Mouse (Mus musculus) heart, postnatal 25 days (tissue): ENCODE results near the gene Carhsp1. TPM values are rescaled to one million over a fixed set of nuclear protein-coding genes. Genes with fewer than 3 reads are reported as not detected.

Source experiments
- DNase-seq: peaks from one replicate; pipeline ENCODE4 v3.0.0; 2022; ENCODE audit warnings: low spot score
- intact Hi-C: fragments of 180-260 bp; cut with DNase I; formaldehyde crosslinking; loops from one replicate; pipeline ENCODE4 v1.15.1; 2025
- total RNA-seq, 2 experiments: library from RNA; stranded (reverse); gene quantifications; 2 replicates each; pipeline ENCODE4 v1.2.3; 2021

Gene Carhsp1
- total RNA-seq, 2 experiments from 2014 or later = 17.6 to 20.9 TPM

GRCm38 (mm10) chr16:8650007-8650406, 21.9 kb downstream of the Carhsp1 start:
- DNase-seq = no peak
- intact Hi-C loops = no loop called here

DNA sequence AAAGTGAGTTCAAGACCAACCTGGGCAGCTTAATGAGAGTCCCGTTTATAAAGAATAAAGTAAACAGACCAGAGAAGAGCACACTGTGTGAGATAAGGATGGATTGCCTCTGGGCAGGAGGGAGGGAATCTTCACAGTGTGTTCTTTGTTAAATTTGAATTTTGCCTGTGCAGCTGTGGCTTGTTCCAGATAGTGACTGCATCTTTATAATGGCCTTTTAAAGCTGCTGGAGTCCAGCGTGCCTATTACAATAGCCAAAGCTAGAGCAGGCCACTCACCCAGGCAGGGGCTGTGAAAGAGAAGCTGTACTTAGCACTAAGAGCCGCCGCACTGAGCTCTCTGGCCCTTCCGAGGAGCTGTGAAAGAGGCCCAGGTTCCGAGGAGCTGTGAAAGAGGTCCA, 26.4 kb downstream of the Carhsp1 start:
- DNase-seq = no peak
- intact Hi-C loops = loop anchor here (10.0 kb wide), 2 partner anchors 151 to 231 kb away; no protein-coding TSS in a partner anchor

DNA sequence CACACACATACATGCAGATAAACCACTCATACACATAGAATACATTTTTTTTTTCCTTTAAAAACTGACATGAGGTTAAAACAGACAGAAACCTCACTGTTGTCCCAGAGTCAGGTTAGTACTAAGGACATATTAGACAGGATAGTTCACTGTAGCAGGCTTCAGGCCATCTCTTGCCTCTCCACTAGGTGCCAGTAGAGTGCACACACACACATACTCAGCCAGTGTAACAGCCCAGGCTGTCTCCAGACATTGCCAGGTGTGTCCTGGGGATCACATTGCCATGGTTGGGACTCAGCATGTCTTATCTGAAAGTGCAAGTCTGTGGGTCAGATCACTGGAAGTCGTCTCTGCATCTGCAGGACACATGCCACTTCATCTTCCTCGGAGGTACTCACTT, 28.1 kb downstream of the Carhsp1 start:
- DNase-seq = no peak
- intact Hi-C loops = loop anchor here (1.0 to 10.0 kb wide), 3 partner anchors 30 to 229 kb away; no protein-coding TSS in a partner anchor

DNA sequence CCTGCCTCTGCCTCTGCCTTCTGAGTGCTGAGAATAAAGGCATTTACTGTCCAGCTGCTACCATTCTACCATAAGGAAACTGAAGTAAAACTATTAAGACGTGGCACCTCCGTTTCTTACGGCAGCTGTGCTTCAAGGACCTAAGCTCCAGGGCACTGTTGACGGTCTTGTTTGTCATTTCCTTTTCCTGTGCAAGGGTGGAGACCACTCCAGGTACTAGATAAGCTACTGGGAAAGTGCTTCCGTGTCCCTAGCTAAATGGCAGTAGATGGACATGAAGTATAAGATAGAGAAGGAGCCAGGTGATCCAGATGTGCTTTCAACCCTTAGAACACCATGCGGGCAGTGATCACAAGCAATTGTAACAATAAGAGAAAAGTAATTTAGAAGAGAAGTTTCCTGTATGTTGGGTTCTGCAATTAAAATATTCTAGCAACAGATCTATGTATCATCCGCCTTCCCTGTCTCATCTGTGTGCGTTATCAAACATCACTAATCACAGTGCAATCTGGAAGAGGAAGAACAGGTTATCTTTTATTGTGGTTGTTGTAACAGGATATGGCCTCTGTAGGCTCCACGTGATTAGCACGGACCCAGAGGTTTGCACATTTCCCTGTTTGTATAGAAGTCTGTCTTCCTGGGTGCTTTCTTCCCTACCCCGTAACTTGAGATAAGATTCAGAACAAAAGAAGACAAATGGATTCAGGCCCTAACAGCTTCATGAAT, 32.3 kb downstream of the Carhsp1 start:
- DNase-seq = no peak
- intact Hi-C loops = loop anchor here (10.0 kb wide), 2 partner anchors 145 to 225 kb away; no protein-coding TSS in a partner anchor

DNA sequence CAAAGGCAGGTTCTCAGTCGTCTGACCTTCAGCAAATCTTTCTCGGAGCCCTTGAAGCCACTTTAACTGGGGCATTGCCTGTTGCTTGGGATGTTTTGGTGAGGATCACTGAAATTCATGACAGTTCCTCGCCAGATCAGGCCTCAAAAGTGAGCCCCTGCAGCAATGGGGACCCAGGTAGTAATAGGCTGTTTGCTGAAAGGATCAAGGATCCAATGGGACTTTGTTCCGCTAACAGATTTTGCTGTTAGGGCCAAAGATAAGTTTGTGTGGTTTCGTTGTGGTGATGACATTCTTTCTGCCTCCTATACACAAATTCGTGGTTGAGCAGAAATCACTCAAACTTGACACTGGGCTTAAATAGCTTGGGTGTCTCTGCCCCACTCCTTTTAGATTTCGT, 33.8 kb downstream of the Carhsp1 start:
- no peak for DNase-seq
- intact Hi-C loops = no loop called here

- intact Hi-C loops = no loop called here
- DNase-seq = peak; percentile 71
Observed at GRCm38 (mm10) chr16:8637217-8638051, 34.5 kb downstream of the Carhsp1 start, which contains the start of the genes Pmm2 and Tmem186. Gene Pmm2, plus strand, starts transcription at chr16:8637674. Gene Tmem186, minus strand, starts transcription at chr16:8637712.

GRCm38 (mm10) chr16:8636867-8637216, 35.1 kb downstream of the Carhsp1 start:
- no peak for DNase-seq
- intact Hi-C loops = no loop called here

GRCm38 (mm10) chr16:8631428-8631827, 40.5 kb downstream of the Carhsp1 start:
- DNase-seq = no peak
- intact Hi-C loops = no loop called here

GRCm38 (mm10) chr16:8630419-8630818, 41.5 kb downstream of the Carhsp1 start:
- DNase-seq = no peak
- intact Hi-C loops = no loop called here

DNA sequence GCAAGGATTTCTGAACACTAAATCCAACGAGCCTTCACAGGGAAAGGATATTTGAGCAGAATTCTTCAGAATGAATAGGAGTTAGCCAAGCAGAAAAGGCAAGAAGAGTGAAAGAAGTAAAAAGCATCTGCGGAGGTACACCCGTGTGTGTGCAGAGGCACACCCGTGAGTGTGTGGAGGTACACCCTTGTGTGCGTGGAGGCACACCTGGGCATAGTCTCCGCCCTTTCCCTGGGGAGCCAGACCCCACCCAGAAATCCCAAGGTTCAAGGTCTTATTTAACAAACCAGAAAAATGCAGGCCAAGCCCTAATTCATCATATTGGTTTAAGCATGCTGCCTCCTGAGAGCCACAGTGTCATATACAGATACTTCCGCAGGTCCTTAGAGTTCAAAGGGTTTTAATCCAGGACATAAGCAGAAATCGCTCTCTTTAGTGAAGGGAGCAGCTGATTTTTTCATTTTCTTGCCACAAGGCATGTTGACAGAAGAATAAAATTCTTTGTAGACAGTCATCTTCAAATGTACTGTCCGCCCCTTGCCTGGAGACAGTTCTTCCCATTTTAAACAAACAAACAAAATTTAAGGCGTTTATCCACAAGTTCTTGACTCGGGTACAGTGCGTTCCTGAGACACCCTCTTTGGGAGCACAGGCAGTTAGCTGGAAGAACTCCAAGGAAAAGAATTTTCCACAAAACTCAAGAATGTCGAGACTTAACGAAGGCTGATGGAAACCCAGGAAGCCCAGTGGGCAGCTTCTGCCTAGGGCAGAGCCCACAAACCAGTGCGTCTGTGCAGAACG, 51.4 kb downstream of the Carhsp1 start:
- DNase-seq = no peak

GRCm38 (mm10) chr16:8619659-8620314, 52.2 kb downstream of the Carhsp1 start:
- intact Hi-C loops = no loop called here
- no peak for DNase-seq

More for the DNA sequence above, 51.4 kb downstream of the Carhsp1 start:
- intact Hi-C loops = no loop called here

DNA sequence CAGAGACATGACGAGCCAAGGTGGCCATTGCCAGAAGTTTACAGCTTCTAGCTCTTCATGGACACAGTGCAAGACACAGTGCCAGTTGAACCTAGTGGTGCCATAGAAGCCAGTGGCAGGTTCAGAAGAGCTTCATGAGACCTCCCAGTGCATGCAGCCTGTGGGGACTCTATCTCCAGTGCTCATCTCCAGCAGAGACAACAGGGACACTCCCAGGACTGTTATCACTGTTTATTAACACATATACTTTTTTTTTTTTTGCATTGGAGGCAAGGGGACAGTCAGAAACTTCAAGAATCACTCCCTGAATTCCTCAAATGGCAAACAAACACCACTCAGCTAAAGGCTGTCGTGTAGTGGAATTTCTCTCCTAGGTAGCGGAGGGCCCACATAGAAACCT, 58.5 kb downstream of the Carhsp1 start:
- intact Hi-C loops = no loop called here
- DNase-seq = no peak

DNA sequence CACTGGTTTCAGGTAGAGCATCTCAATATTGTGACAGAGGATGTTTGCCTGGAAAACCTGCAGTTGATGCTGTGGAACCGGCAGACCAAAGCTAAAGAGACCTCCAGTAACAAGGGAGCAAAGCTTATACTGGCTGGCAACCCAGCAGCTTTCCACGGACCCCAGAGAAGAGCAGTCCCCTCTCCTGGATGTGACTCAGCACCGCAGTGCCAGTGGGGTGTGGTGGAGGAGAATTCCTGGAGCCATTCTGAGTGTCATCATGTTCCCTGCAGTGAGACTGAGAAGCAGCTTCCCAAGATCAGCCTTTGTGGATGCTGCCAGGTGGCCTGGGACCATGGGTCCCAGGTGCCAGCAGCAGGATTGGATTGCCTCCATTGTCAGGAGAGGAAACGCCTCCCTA, 58.9 kb downstream of the Carhsp1 start:
- no peak for DNase-seq
- intact Hi-C loops = no loop called here

DNA sequence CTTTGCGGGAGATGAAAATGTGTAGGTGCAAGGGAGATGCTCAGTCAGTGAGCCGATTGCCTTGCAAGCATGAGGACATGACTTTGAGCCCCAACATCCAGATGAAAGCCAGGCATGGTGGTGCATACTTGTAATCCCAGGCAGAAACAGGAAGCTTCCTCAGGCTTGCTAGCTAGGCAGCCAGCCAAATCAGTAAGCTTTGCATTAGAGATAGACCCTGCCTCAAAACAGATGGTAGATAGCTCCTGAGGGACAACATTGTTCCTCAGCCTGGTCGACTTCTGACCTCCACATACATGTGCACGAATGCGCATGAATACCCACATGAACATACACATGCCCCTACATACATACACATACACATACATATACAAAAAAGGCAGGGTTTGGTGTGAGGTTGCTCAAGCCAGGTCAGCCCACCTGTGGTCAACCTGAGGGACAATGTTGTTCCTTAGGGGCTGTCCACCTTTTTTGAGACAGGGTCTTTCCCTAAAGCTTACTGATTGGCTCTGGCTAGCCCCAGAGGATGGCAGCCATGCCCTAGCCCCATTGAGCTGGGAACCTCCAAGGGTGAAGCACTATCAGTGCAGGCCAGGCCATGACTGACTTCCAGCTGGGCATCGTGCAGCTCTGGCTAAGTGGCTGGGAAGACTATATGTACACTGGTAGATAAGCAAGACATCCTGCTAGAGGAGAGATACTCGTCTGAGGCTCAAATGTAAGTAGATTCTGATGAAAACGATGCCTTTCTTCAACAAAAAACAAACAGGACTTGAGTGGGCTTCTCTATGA, 59.5 kb downstream of the Carhsp1 start:
- intact Hi-C loops = no loop called here
- DNase-seq = no peak

GRCm38 (mm10) chr16:8610397-8610796, 61.6 kb downstream of the Carhsp1 start:
- intact Hi-C loops = no loop called here
- DNase-seq = no peak
